Mouse (Mus musculus): Measurements from ENCODE around the gene Kcnk13. TPM values are rescaled to one million over a fixed set of nuclear protein-coding genes. Genes with fewer than 3 reads are reported as not detected.

The Kcnk13 gene
- polyA plus RNA-seq, 1 experiment from 2014 or later = 0.37 TPM

GRCm38 (mm10) chr12:99932245-99932644 is 32.1 kb upstream of the Kcnk13 start:
- ATAC-seq (replicated peaks; ENCODE audit: low FRiP score, low TSS enrichment, low read depth) (no peak), DNase-seq (ENCODE audit: low spot score) (no peak)
- no peak overlapping the region for H3K9ac ChIP-seq (ENCODE audit: low read length)
- H3K27me3 ChIP-seq (replicated peaks; ENCODE audit: control insufficient read depth, insufficient read depth, low read length) = no peaks in the 10 kb centered on the region
- H3K4me2 ChIP-seq (ENCODE audit: low read length) = no peak overlapping the region
- H3K4me3 ChIP-seq (ENCODE audit: low read depth, low read length) = no peak overlapping the region
- H3K9me3 ChIP-seq (ENCODE audit: control insufficient read depth, low read length) = no peaks in the 10 kb centered on the region
- H3K36me3 ChIP-seq (ENCODE audit: control insufficient read depth, insufficient read depth, low read length) = peaks cover 22% of the 10 kb centered on the region
- WGBS = 92% methylated on average over 4 of the region's 4 CpGs
- no peak overlapping the region for H3K27ac ChIP-seq (ENCODE audit: low read depth)
- H3K4me1 ChIP-seq (replicated peaks; ENCODE audit: control insufficient read depth, insufficient read depth, low read length) = no peaks in the 10 kb centered on the region

GRCm38 (mm10) chr12:99933630-99934029 is 30.7 kb upstream of the Kcnk13 start:
- no peak overlapping the region for H3K4me2 ChIP-seq (ENCODE audit: low read length)
- H3K36me3 ChIP-seq (ENCODE audit: control insufficient read depth, insufficient read depth, low read length) = peaks cover 22% of the 10 kb centered on the region
- H3K9me3 ChIP-seq (ENCODE audit: control insufficient read depth, low read length) = no peaks in the 10 kb centered on the region
- H3K27ac ChIP-seq (ENCODE audit: low read depth) = no peak overlapping the region
- H3K9ac ChIP-seq (ENCODE audit: low read length) = no peak overlapping the region
- H3K27me3 ChIP-seq (replicated peaks; ENCODE audit: control insufficient read depth, insufficient read depth, low read length) = no peaks in the 10 kb centered on the region
- WGBS = 65% methylated on average over 3 of the region's 3 CpGs
- DNase-seq (ENCODE audit: low spot score) (no peak), ATAC-seq (replicated peaks; ENCODE audit: low FRiP score, low TSS enrichment, low read depth) (no peak)
- H3K4me3 ChIP-seq (ENCODE audit: low read depth, low read length) = no peak overlapping the region
- no peaks in the 10 kb centered on the region for H3K4me1 ChIP-seq (replicated peaks; ENCODE audit: control insufficient read depth, insufficient read depth, low read length)

GRCm38 (mm10) chr12:99935403-99935802 is 28.9 kb upstream of the Kcnk13 start:
- H3K27me3 ChIP-seq (replicated peaks; ENCODE audit: control insufficient read depth, insufficient read depth, low read length) = no peaks in the 10 kb centered on the region
- peaks cover 21% of the 10 kb centered on the region for H3K36me3 ChIP-seq (ENCODE audit: control insufficient read depth, insufficient read depth, low read length)
- DNase-seq (ENCODE audit: low spot score) = no peak
- H3K4me1 ChIP-seq (replicated peaks; ENCODE audit: control insufficient read depth, insufficient read depth, low read length) = no peaks in the 10 kb centered on the region
- H3K27ac ChIP-seq (ENCODE audit: low read depth) = no peak overlapping the region
- 90% methylated on average over 8 of the region's 8 CpGs for WGBS
- no peak overlapping the region for H3K4me2 ChIP-seq (ENCODE audit: low read length)
- H3K9me3 ChIP-seq (ENCODE audit: control insufficient read depth, low read length) = no peaks in the 10 kb centered on the region
- no peak for ATAC-seq (replicated peaks; ENCODE audit: low FRiP score, low TSS enrichment, low read depth)
- H3K4me3 ChIP-seq (ENCODE audit: low read depth, low read length) = no peak overlapping the region
- no peak overlapping the region for H3K9ac ChIP-seq (ENCODE audit: low read length)

GRCm38 (mm10) chr12:99938476-99938875 is 25.8 kb upstream of the Kcnk13 start:
- H3K9me3 ChIP-seq (ENCODE audit: control insufficient read depth, low read length) = no peaks in the 10 kb centered on the region
- H3K27me3 ChIP-seq (replicated peaks; ENCODE audit: control insufficient read depth, insufficient read depth, low read length) = no peaks in the 10 kb centered on the region
- peaks cover 20% of the 10 kb centered on the region for H3K36me3 ChIP-seq (ENCODE audit: control insufficient read depth, insufficient read depth, low read length)
- 52% methylated on average over 4 of the region's 4 CpGs for WGBS
- H3K4me2 ChIP-seq (ENCODE audit: low read length) = no peak overlapping the region
- no peak overlapping the region for H3K4me3 ChIP-seq (ENCODE audit: low read depth, low read length)
- H3K9ac ChIP-seq (ENCODE audit: low read length) = no peak overlapping the region
- H3K4me1 ChIP-seq (replicated peaks; ENCODE audit: control insufficient read depth, insufficient read depth, low read length) = no peaks in the 10 kb centered on the region
- no peak overlapping the region for H3K27ac ChIP-seq (ENCODE audit: low read depth)
- ATAC-seq (replicated peaks; ENCODE audit: low FRiP score, low TSS enrichment, low read depth) (no peak), DNase-seq (ENCODE audit: low spot score) (no peak)

GRCm38 (mm10) chr12:99939179-99939578 is 25.1 kb upstream of the Kcnk13 start:
- Histone ChIP-seq H3K4me3 (ENCODE audit: low read depth, low read length) (no peak overlapping the region), H3K27ac (ENCODE audit: low read depth) (no peak overlapping the region), H3K9ac (ENCODE audit: low read length) (no peak overlapping the region), H3K27me3 (replicated peaks; ENCODE audit: control insufficient read depth, insufficient read depth, low read length) (no peaks in the 10 kb centered on the region), H3K36me3 (ENCODE audit: control insufficient read depth, insufficient read depth, low read length) (peaks cover 25% of the 10 kb centered on the region), H3K4me1 (replicated peaks; ENCODE audit: control insufficient read depth, insufficient read depth, low read length) (no peaks in the 10 kb centered on the region), H3K9me3 (ENCODE audit: control insufficient read depth, low read length) (no peaks in the 10 kb centered on the region), H3K4me2 (ENCODE audit: low read length) (no peak overlapping the region)
- DNase-seq (ENCODE audit: low spot score) (no peak), ATAC-seq (replicated peaks; ENCODE audit: low FRiP score, low TSS enrichment, low read depth) (no peak)
- WGBS = 85% methylated on average over 6 of the region's 6 CpGs

- WGBS = 95% methylated on average over 7 of the region's 7 CpGs
- H3K4me1 ChIP-seq (replicated peaks; ENCODE audit: control insufficient read depth, insufficient read depth, low read length) = no peaks in the 10 kb centered on the region
- H3K9me3 ChIP-seq (ENCODE audit: control insufficient read depth, low read length) = no peaks in the 10 kb centered on the region
- H3K27me3 ChIP-seq (replicated peaks; ENCODE audit: control insufficient read depth, insufficient read depth, low read length) = no peaks in the 10 kb centered on the region
- H3K27ac ChIP-seq (ENCODE audit: low read depth) = no peak overlapping the region
- ATAC-seq (replicated peaks; ENCODE audit: low FRiP score, low TSS enrichment, low read depth) = no peak
- no peak overlapping the region for H3K4me2 ChIP-seq (ENCODE audit: low read length)
- DNase-seq (ENCODE audit: low spot score) = no peak
- no peak overlapping the region for H3K4me3 ChIP-seq (ENCODE audit: low read depth, low read length)
- H3K36me3 ChIP-seq (ENCODE audit: control insufficient read depth, insufficient read depth, low read length) = peaks cover 26% of the 10 kb centered on the region
- H3K9ac ChIP-seq (ENCODE audit: low read length) = no peak overlapping the region
Observed at GRCm38 (mm10) chr12:99940704-99941103, 23.6 kb upstream of the Kcnk13 start.

GRCm38 (mm10) chr12:99942441-99942840 is 21.9 kb upstream of the Kcnk13 start:
- ATAC-seq (replicated peaks; ENCODE audit: low FRiP score, low TSS enrichment, low read depth) (no peak), DNase-seq (ENCODE audit: low spot score) (no peak)
- H3K9me3 ChIP-seq (ENCODE audit: control insufficient read depth, low read length) = no peaks in the 10 kb centered on the region
- no peaks in the 10 kb centered on the region for H3K27me3 ChIP-seq (replicated peaks; ENCODE audit: control insufficient read depth, insufficient read depth, low read length)
- H3K4me2 ChIP-seq (ENCODE audit: low read length) = no peak overlapping the region
- no peak overlapping the region for H3K9ac ChIP-seq (ENCODE audit: low read length)
- no peak overlapping the region for H3K4me3 ChIP-seq (ENCODE audit: low read depth, low read length)
- 85% methylated on average over 8 of the region's 8 CpGs for WGBS
- no peak overlapping the region for H3K27ac ChIP-seq (ENCODE audit: low read depth)
- no peaks in the 10 kb centered on the region for H3K4me1 ChIP-seq (replicated peaks; ENCODE audit: control insufficient read depth, insufficient read depth, low read length)
- H3K36me3 ChIP-seq (ENCODE audit: control insufficient read depth, insufficient read depth, low read length) = peaks cover 34% of the 10 kb centered on the region

GRCm38 (mm10) chr12:99952928-99953327 is 11.4 kb upstream of the Kcnk13 start:
- no peak overlapping the region for H3K27ac ChIP-seq (ENCODE audit: low read depth)
- DNase-seq (ENCODE audit: low spot score) (peak; percentile 64), ATAC-seq (replicated peaks; ENCODE audit: low FRiP score, low TSS enrichment, low read depth) (no peak)
- no peak overlapping the region for H3K4me3 ChIP-seq (ENCODE audit: low read depth, low read length)
- H3K36me3 ChIP-seq (ENCODE audit: control insufficient read depth, insufficient read depth, low read length) = peaks cover 8% of the 10 kb centered on the region
- H3K9me3 ChIP-seq (ENCODE audit: control insufficient read depth, low read length) = no peaks in the 10 kb centered on the region
- no peak overlapping the region for H3K4me2 ChIP-seq (ENCODE audit: low read length)
- 54% methylated on average over 7 of the region's 7 CpGs for WGBS
- no peaks in the 10 kb centered on the region for H3K27me3 ChIP-seq (replicated peaks; ENCODE audit: control insufficient read depth, insufficient read depth, low read length)
- no peak overlapping the region for H3K9ac ChIP-seq (ENCODE audit: low read length)
- no peaks in the 10 kb centered on the region for H3K4me1 ChIP-seq (replicated peaks; ENCODE audit: control insufficient read depth, insufficient read depth, low read length)

GRCm38 (mm10) chr12:99956411-99956810 is 7.9 kb upstream of the Kcnk13 start:
- Histone ChIP-seq H3K4me2 (ENCODE audit: low read length) (no peak overlapping the region), H3K9ac (ENCODE audit: low read length) (no peak overlapping the region), H3K36me3 (ENCODE audit: control insufficient read depth, insufficient read depth, low read length) (no peaks in the 10 kb centered on the region; the same call in 1 of the 2 replicates), H3K4me1 (replicated peaks; ENCODE audit: control insufficient read depth, insufficient read depth, low read length) (no peaks in the 10 kb centered on the region), H3K27me3 (replicated peaks; ENCODE audit: control insufficient read depth, insufficient read depth, low read length) (0 out of 2 replicates have a peak, but pooled peaks cover 9% of the 10 kb centered on the region), H3K9me3 (ENCODE audit: control insufficient read depth, low read length) (no peaks in the 10 kb centered on the region), H3K27ac (ENCODE audit: low read depth) (no peak overlapping the region), H3K4me3 (ENCODE audit: low read depth, low read length) (no peak overlapping the region)
- WGBS = 83% methylated on average over 7 of the region's 7 CpGs
- DNase-seq (ENCODE audit: low spot score) (no peak), ATAC-seq (replicated peaks; ENCODE audit: low FRiP score, low TSS enrichment, low read depth) (no peak)
